Mouse (Mus musculus) intestine, embryonic 14.5 days (tissue): ENCODE data around the gene Fignl2. TPM values are rescaled to one million over a fixed set of nuclear protein-coding genes. Genes with fewer than 3 reads are reported as not detected.
A peak's percentile ranks its signal among the peaks of the same experiment; 100 is the strongest.

Experiments
- ATAC-seq: fragments of 200-750 bp; cut with Nextera tagmentation; replicated peaks from 2 replicates; pipeline ENCODE4 v1.8.0; 2017; ENCODE audit warnings: low read depth, moderate number of reproducible peaks, moderate TSS enrichment, moderate library complexity; ENCODE audit not compliant: low FRiP score, low TSS enrichment
- DNase-seq: peaks from one replicate; pipeline ENCODE4 v3.0.0-alpha.2; 2018; ENCODE audit warnings: low spot score
- H3K27ac ChIP-seq: fragments of 300-500 bp; sonication (generic); 2 replicates; pipeline ENCODE4 v1.5.1; 2014; ENCODE audit warnings: low read depth, mild to moderate bottlenecking, control low read depth
- H3K27me3 ChIP-seq: fragments of 300-500 bp; sonication (generic); replicated peaks from 2 replicates; pipeline ENCODE4 v1.6.1; 2014; ENCODE audit warnings: low read length, control low read depth; ENCODE audit not compliant: control insufficient read depth, insufficient read depth
- H3K36me3 ChIP-seq: fragments of 300-500 bp; sonication (generic); 2 replicates; pipeline ENCODE4 v1.6.1; 2014; ENCODE audit warnings: low read length, control low read depth; ENCODE audit not compliant: control insufficient read depth, insufficient read depth
- H3K4me1 ChIP-seq: fragments of 300-500 bp; sonication (generic); replicated peaks from 2 replicates; pipeline ENCODE4 v1.6.1; 2014; ENCODE audit warnings: low read length, control low read depth, mixed read lengths; ENCODE audit not compliant: control insufficient read depth, insufficient read depth
- H3K4me2 ChIP-seq: fragments of 300-500 bp; sonication (generic); 2 replicates; pipeline ENCODE4 v1.6.1; 2014; ENCODE audit warnings: low read length
- H3K4me3 ChIP-seq: fragments of 300-500 bp; sonication (generic); 2 replicates; pipeline ENCODE4 v1.5.1; 2014; ENCODE audit warnings: low read depth, low read length, control low read depth, mixed read lengths
- H3K9ac ChIP-seq: fragments of 300-500 bp; sonication (generic); 2 replicates; pipeline ENCODE4 v1.6.1; 2014; ENCODE audit warnings: mild to moderate bottlenecking, low read length
- H3K9me3 ChIP-seq: fragments of 300-500 bp; sonication (generic); 2 replicates; pipeline ENCODE4 v1.6.1; 2016; ENCODE audit warnings: low read length, control low read depth; ENCODE audit not compliant: control insufficient read depth
- WGBS: fragments of 180-500 bp; shearing (Covaris S2); extraction: QIAGEN DNeasy Blood & Tissue Kit; methylation state at CpG from one replicate; pipeline ENCODE4 v1.1.7; 2014; 5-methylcytosine and 5-hydroxymethylcytosine counted together
- polyA plus RNA-seq: library from polyadenylated mRNA; unstranded; fragments of >200 nt; fragmentation: Nextera tagmentation; extraction: Ambion mirVana; gene quantifications from 2 replicates; pipeline ENCODE4 v1.2.1, GENCODE M21; 2014

Fignl2 gene
- polyA plus RNA-seq, 1 experiment from 2014 or later = 0.43 TPM

DNA sequence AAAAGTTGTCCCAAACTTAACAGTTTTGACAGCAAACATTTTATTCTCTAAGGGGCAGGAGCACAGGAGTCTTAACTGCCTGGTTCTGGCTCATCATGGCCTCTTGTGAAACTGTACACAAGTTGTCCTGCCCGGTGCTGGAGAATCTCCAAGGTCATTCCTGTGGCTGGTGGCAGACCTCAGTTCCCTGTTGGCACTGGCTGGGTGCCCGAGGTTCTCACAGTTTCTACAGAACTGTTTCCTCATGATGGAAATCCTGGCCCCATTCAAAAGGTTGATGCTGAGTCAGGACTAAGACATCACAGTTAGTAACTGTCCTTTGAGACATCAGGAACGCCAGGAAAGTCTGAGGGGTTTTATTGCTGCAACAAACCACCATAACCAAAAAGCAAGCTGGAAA is 8.6 kb upstream of the Fignl2 start:
- no peak overlapping the region for H3K27ac ChIP-seq
- H3K27me3 ChIP-seq = no peaks in the 10 kb centered on the region
- H3K4me1 ChIP-seq = peaks cover 6% of the 10 kb centered on the region; the same call in 1 of the 2 replicates
- no peak for DNase-seq
- no peaks in the 10 kb centered on the region for H3K36me3 ChIP-seq
- H3K4me3 ChIP-seq = no peak overlapping the region
- H3K4me2 ChIP-seq = no peak overlapping the region
- no peaks in the 10 kb centered on the region for H3K9me3 ChIP-seq
- 58% methylated on average over 3 of the region's 3 CpGs for WGBS
- ATAC-seq = no peak
- no peak overlapping the region for H3K9ac ChIP-seq

- Histone ChIP-seq H3K27me3 (no peaks in the 10 kb centered on the region), H3K9ac (no peak overlapping the region), H3K9me3 (no peaks in the 10 kb centered on the region), H3K4me1 (peaks cover 11% of the 10 kb centered on the region), H3K27ac (no peak overlapping the region), H3K4me2 (no peak overlapping the region), H3K4me3 (no peak overlapping the region), H3K36me3 (no peaks in the 10 kb centered on the region)
- ATAC-seq = no peak
- 62% methylated on average over 9 of the region's 9 CpGs for WGBS
- no peak for DNase-seq
Observed at GRCm38 (mm10) chr15:101086451-101086850, 8.1 kb upstream of the Fignl2 start.

GRCm38 (mm10) chr15:101084499-101084898 is 6.1 kb upstream of the Fignl2 start:
- Histone ChIP-seq H3K4me2 (no peak overlapping the region), H3K27ac (no peak overlapping the region), H3K36me3 (no peaks in the 10 kb centered on the region), H3K9ac (no peak overlapping the region), H3K4me1 (peaks cover 14% of the 10 kb centered on the region), H3K27me3 (no peaks in the 10 kb centered on the region), H3K9me3 (no peaks in the 10 kb centered on the region), H3K4me3 (no peak overlapping the region)
- ATAC-seq = no peak
- no peak for DNase-seq
- WGBS = 72% methylated on average over 10 of the region's 10 CpGs

GRCm38 (mm10) chr15:101082236-101082635 is 3.9 kb upstream of the Fignl2 start:
- Histone ChIP-seq H3K4me3 (no peak overlapping the region), H3K9me3 (no peaks in the 10 kb centered on the region), H3K27ac (no peak overlapping the region), H3K27me3 (no peaks in the 10 kb centered on the region), H3K36me3 (no peaks in the 10 kb centered on the region), H3K4me2 (no peak overlapping the region), H3K9ac (no peak overlapping the region), H3K4me1 (peaks cover 22% of the 10 kb centered on the region)
- DNase-seq = no peak
- no peak for ATAC-seq
- WGBS = 42% methylated on average over 4 of the region's 4 CpGs

- Histone ChIP-seq H3K4me2 (no peak overlapping the region), H3K4me1 (peaks cover 33% of the 10 kb centered on the region), H3K27ac (no peak overlapping the region)
Observed at GRCm38 (mm10) chr15:101081035-101081548, 2.7 kb upstream of the Fignl2 start.

DNA sequence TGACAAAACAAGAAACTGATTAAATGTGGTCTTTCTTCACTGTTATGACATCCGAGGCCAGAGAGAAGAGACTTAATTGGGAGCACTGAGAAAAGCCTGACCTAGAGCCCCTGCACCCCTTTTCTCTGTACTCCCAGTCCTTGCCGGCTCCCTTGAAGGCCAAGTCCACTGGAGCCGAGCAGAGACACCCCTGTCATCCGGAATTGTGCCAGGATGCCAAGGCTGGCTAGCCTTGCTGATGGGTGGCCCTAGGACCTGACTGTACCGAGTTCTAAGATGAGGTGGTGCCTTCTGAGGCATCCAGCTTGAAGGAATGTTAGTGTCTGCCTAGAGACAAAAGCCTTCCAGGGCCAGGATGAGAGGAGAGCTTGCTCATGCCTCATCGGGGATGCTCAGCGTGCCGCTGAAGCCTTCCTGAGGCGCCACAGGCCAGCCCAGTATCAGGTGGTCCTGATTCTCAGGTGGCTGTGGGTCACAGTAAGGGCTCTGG is 1.7 kb upstream of the Fignl2 start:
- no peak overlapping the region for H3K4me3 ChIP-seq
- DNase-seq (no peak), ATAC-seq (no peak)
- WGBS = 87% methylated on average over 9 of the region's 9 CpGs
- no peak overlapping the region for H3K27ac ChIP-seq
- no peak overlapping the region for H3K4me2 ChIP-seq
- H3K9ac ChIP-seq = no peak overlapping the region
- H3K27me3 ChIP-seq = no peaks in the 10 kb centered on the region
- no peaks in the 10 kb centered on the region for H3K36me3 ChIP-seq
- peaks cover 43% of the 10 kb centered on the region for H3K4me1 ChIP-seq
- H3K9me3 ChIP-seq = no peaks in the 10 kb centered on the region

More at GRCm38 (mm10) chr15:101081035-101081548, 2.7 kb upstream of the Fignl2 start:
- no peaks in the 10 kb centered on the region for H3K27me3 ChIP-seq
- no peaks in the 10 kb centered on the region for H3K36me3 ChIP-seq
- 81% methylated on average over 7 of the region's 7 CpGs for WGBS
- ATAC-seq = no peak
- no peak overlapping the region for H3K9ac ChIP-seq
- H3K4me3 ChIP-seq = no peak overlapping the region
- no peaks in the 10 kb centered on the region for H3K9me3 ChIP-seq
- no peak for DNase-seq

GRCm38 (mm10) chr15:101078731-101079156 is 377 bp upstream of the Fignl2 start:
- peak; percentile 82 for ATAC-seq
- WGBS = under 1% methylated on average over 27 of the region's 30 CpGs
- peak overlapping the region; percentile 93 for H3K9ac ChIP-seq
- H3K4me2 ChIP-seq = peak overlapping the region; percentile 70
- H3K27ac ChIP-seq = peak overlapping the region; percentile 88
- DNase-seq = peak; percentile 91
- H3K4me1 ChIP-seq = peaks cover 44% of the 10 kb centered on the region
- peak overlapping the region; percentile 80 for H3K4me3 ChIP-seq
- no peaks in the 10 kb centered on the region for H3K27me3 ChIP-seq
- H3K9me3 ChIP-seq = no peaks in the 10 kb centered on the region
- H3K36me3 ChIP-seq = no peaks in the 10 kb centered on the region

GRCm38 (mm10) chr15:101077001-101077812 is 1.2 kb downstream of the Fignl2 start:
- H3K27ac ChIP-seq = peak overlapping the region; percentile 88
- no peaks in the 10 kb centered on the region for H3K9me3 ChIP-seq
- H3K36me3 ChIP-seq = no peaks in the 10 kb centered on the region
- peak overlapping the region; percentile 70 for H3K4me2 ChIP-seq
- peaks cover 50% of the 10 kb centered on the region for H3K4me1 ChIP-seq
- peak overlapping the region; percentile 80 for H3K4me3 ChIP-seq
- H3K9ac ChIP-seq = peak overlapping the region; percentile 93
- no peaks in the 10 kb centered on the region for H3K27me3 ChIP-seq
- WGBS = 3% methylated on average over 34 of the region's 34 CpGs
- ATAC-seq (peak; percentile 24), DNase-seq (peak; percentile 80)
